Mouse (Mus musculus): ENCODE results near the gene Pus10.
"Not testable (repeated sequence)": the region's sequence is repeated elsewhere in the genome, so short reads cannot be mapped to it uniquely, and the experiment has no call there.

Pus10 gene

DNA sequence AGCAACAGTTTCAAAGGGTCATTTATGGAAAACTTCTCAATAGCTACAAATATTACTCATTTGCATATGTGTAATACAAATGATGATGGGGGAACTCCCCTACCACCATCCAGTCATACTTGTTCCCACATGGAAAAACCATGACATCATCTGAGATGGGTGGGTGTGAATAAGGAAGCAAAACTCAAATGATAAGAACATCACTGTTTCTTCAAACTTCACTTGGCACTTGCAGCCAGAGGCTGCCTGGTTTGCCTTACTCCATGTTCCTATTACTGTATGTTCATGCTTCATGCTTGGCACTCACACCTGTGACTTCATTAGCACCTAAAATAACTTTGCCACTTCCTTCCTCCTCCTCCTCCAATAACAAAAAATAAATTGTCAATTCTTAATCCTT, 88.9 kb downstream of the Pus10 start:
- no peak for DNase-seq (ENCODE audit: low read depth in 1 of 2, low spot score in 2 of 2)

DNA sequence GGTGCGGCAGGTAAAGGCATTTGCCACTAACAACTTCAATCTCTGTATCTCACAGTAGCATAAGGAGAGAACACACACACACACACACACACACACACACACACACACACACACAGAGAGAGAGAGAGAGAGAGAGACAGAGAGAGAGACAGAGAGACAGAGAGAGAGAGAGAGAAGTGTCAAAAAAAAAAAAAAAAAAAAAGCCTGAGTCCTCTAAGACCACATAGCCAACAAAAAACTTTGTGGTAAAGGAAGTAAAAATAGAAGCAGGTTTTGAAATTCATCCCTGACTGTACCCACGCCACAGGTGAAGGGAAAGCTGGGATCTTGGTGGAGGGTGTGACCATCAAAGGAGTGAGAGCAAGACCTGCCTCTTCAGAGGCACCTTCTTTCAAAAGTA, 92.7 kb downstream of the Pus10 start:
- no peak for DNase-seq (ENCODE audit: low read depth in 1 of 2, low spot score in 2 of 2)

DNA sequence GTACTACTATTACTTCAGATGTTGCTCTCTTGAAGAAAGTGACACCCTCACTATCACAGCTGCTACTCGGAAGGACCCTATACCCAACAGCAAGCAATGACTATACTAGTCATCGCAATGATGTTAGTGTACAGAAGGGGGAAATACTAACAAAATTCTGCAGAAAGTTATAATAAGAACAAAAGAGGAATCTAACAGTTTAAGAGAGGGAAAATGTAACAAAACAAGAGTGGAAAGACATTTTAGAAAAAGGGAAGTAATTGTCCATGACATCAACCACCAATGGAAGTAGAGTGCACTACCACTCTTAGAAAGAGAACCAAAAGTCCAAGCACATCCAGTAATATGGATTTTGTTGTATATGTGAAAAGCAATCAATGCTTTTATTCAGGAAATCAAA, 97.2 kb downstream of the Pus10 start:
- DNase-seq (ENCODE audit: low read depth in 1 of 2, low spot score in 2 of 2): no peak

DNA sequence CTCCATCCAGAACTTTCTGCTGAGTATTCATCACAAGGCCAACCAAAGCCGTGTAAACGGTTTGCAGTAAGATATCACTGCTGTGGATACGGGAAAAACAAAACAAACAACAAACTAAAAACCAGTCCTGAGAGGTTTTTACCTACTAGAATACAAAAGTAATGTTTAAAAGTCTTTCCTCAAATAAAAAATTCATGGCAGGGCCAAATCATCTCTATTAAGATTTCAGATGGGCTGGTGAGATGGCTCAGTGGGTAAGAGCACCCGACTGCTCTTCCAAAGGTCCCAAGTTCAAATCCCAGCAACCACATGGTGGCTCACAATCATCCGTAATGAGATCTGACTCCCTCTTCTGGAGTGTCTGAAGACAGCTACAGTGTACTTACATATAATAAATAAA, 101.9 kb downstream of the Pus10 start:
- DNase-seq (ENCODE audit: low read depth in 1 of 2, low spot score in 2 of 2): not testable (repeated sequence)

DNA sequence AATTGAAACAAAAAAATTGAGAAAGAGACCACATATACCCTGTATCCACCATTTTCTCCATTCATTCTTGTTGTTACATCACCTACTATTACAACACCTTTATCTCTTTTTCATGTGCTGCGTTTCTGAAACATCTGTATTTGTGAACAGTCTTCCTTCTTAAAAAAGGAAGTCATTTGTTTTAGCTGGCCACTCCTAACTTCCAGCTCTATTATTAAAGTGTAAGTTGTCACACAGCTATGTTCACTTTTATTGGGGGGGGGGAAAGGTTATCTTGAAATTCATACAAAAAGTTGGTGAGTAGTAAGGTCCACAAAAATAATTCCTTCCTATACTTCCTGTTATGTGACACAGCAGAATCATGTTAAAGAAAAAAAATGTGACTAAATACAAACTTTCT, 102.5 kb downstream of the Pus10 start:
- no peak for DNase-seq (ENCODE audit: low read depth in 1 of 2, low spot score in 2 of 2)

DNA sequence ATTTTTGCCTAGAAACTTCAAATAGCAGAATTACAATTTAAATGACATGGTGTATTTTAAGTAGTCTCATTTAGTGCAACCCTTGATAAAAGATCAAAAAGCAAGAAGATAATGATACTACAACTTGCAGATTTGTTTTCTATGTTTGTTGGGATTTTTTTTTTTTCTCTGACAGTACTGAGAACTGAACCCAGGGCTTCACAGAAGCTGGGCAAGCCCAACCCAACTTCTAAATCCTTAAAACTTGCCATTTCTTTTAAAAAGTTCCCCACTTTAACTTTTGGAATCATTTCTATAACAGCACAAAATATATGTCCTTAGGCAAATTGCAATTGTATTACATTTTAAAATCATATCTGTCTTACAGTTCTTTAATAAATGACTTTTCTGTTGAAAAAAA, 103.6 kb downstream of the Pus10 start:
- DNase-seq (ENCODE audit: low read depth in 1 of 2, low spot score in 2 of 2): no peak

DNA sequence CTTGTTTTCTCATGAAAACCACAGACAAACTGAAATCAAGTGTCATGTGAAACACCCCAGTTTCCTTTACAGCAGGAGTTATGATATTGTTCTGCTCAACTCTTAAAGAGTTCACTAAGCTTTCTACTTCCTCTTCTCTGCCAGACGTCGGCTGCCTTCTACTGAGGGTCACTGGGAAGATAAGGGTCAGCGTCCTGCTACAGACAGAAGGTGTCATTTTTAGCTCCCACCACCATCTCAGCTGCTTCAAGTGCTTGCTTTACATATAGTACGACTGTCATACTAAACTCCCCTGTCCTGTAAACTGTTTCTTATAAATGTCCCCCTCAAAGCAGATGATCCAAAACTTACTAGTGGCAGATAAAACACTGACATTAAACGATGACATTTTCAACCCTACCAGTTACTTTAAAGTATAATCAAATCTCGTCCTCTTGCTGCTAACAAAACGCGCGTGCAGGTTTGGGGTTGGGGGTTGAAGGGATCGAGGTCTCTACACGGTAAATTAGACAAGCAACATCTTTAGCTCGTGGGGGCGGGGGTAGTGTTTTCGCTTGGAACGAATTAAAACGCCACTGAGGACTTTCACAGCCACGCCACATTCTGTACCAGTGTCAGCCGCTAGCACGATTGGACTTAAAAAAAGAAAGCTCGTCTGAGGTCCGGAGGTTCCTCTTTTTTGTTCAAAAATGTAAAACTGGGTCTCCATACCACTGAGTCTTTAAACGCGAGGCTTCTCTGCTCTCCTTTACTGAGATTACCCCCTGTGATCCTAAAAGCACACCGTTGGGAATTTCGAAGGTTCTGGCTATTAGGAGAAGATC, 104.4 kb downstream of the Pus10 start:
- peak; percentile 22 to 42 for DNase-seq (ENCODE audit: low read depth in 1 of 2, low spot score in 2 of 2)

DNA sequence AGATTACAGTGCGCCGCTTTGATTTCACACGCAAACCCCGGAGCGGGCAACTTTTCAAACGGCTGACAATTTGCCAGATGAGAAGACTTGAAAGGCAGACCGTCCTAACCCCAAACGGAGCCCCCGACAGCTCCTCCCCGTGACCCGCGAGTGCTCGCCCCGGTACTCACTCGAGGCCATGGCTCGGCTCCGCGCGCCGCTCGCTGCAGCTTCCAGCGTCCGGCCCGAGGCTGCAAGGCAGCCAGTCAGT, 105.0 kb downstream of the Pus10 start:
- DNase-seq (ENCODE audit: low read depth in 1 of 2, low spot score in 2 of 2): no peak

DNA sequence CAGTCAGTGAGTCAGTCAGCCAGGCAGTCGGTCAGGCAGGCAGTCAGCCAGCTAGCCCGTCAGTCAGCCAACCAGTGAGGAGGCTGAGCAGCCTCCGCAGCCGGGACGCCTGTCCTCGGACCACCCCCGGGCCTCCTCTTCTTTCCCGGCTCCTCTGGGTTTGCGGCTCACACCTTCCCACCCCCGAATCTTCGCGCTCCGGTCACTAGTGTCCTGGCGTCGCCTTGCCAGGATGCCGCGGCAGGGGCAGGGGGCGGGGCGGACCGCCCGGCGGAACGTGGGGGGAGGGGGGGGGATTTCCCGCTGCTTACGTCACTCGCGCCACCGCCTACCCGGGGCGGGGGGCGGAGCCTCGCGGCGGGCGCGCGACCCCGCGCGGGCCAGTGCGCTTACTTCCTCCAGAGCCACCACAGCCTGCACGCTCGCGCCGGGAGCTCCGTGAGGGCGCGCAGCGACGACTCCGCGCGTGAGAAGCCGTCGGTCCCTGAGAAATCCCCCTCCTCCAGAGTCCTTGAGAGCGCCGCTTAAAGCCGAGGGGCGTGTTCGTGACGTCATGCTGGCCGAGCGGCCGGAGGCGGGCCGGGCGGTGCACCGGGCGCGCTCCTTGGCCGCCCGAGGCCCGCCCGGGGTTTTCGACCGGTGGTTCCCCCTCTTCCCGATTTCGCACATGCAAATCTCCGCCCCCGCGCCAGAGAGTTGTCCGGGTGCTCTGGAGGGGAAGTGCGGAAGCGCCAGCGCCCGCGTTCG, 105.5 kb downstream of the Pus10 start, which contains the start of gene Rel:
Gene Rel, minus strand, starts transcription at position 211 of the 747 bp plus-strand sequence.
- peak; percentile 73 to 91 for DNase-seq (ENCODE audit: low read depth in 1 of 2, low spot score in 2 of 2)

DNA sequence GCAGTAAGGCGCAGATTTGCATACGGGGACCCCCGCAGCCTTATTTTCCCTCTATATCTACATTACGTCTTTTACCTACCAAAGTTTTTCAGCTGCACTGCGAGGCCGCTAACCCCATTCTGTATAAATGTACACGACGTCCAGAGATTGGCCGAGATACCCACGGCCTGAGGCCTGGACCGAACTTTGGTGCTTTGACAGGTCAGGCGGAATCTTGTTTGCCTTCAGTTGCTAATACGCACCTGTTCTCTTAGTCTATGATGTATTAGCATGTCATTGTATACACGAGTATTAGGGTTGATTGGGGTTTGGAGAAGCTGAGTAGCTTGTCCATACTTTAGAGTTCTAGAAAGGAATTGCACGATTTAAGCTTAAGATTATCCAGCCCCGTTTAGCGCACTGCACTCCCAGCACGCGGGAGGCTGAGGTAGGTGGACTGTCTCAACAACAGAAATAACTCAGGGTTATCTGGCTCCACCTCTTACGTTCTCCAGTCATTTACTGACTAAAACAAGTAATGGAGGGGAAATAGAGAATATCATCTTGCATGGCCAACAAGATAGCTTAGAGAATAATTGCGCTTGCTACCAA, 106.1 kb downstream of the Pus10 start:
- DNase-seq (ENCODE audit: low read depth in 1 of 2, low spot score in 2 of 2): no peak

DNA sequence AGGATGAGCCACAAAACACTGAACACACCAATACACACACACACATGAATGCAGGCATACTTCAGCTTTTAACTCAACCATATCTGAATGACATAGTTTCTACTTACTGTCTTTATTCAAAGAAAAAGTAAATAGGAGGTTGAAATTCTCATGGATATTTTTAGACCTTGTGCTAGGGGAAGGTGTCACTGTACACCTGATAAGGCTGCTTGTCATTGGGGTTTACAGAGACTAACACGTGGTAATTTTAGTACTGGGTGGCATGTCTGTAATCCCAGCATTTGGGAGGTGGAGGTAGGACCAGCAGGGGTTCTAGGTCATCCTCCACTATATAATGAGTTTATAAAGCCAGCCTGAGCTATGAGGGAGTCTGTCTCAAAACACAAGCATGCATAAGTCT, 107.0 kb downstream of the Pus10 start:
- DNase-seq (ENCODE audit: low read depth in 1 of 2, low spot score in 2 of 2): no peak

DNA sequence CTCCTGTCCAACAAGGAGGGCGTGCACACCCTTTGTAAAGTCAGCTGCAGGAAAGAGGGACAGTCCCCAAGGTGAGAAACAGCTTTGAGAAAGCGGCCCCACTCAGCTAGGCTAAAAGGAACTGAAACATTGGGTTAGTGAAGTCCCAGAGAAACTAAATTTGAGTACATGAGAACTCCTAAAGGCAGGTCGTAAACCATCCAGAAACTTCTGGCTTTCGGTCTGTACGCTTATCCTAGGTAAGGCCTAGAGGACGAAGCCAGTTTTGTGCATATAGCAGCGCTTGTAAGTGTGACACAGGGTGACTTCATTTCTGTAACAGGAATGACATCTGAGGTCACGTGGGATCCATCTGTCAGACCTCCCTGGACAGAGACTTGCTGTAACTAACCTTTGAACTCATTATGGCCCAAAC, 113.3 kb downstream of the Pus10 start:
- DNase-seq (ENCODE audit: low read depth in 1 of 2, low spot score in 2 of 2): no peak

DNA sequence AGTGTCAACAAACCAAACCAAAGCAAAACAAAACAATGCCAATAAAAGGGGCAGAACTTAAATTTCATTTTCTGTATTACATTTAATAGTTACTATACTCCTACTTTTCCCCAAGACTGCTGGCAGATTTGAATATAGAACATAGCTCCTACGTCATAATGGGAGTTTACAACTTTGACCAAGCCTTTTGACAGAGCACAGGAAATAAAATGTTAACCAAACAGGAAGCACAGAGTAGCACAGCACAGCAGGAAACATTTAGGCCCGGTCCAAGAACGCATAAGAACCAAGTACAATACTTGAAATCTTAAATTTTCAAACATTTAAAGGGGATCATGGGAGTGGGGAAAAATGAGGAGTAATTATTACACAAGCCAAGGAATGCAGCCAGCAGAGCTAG, 116.6 kb downstream of the Pus10 start:
- no peak for DNase-seq (ENCODE audit: low read depth in 1 of 2, low spot score in 2 of 2)

Data from monocyte, adult 2 months (primary cell).